Mouse (Mus musculus) kidney, adult 2 months (tissue): ENCODE results near the gene Col13a1.

Experiments used
- CTCF ChIP-seq: fragments of 200-500 bp; conservative IDR thresholded peaks from 2 replicates; pipeline ENCODE4 v1.5.1; 2011; ENCODE audit warnings: low read depth, mild to moderate bottlenecking, control low read depth, low read length, moderate library complexity, mixed read lengths; ENCODE audit not compliant: insufficient read depth, insufficient read length
- POLR2A ChIP-seq: fragments of 200-500 bp; IDR thresholded peaks from one replicate; pipeline ENCODE4 v1.6.1; 2011; ENCODE audit warnings: low read depth, low read length, control low read depth

GRCm38 (mm10) chr10:61855139-61855675, 123.7 kb downstream of the Col13a1 start:
- TF ChIP-seq CTCF (no peak), POLR2A (no peak)
